Mouse (Mus musculus): ENCODE data around the gene Cd22. TPM values are rescaled to one million over a fixed set of nuclear protein-coding genes. Genes with fewer than 3 reads are reported as not detected.

Gene Cd22
- polyA plus RNA-seq, 1 experiment from 2014 or later, result 0.05 TPM

DNA sequence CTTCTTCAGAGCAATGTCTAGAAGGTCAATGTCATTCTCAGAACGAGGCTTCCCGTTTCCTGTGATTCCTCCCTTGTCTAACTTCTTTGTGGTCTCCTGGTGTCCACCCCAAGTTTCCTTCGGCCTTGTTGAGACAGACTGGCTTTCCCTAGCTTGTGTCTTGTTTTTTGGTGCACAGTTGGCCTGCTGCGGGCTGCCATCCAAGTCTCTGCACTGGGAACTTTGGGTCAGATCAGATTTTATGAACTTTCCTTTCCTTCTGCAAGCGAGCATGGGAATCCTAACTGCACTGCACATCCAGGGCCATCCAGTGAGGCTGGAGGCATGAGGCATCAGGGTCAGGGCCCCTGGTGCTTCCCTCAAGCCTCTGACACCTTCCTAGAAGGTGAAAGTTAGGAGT, 58.6 kb downstream of the Cd22 start:
- DNase-seq (ENCODE audit: low spot score) (no peak), ATAC-seq (ENCODE audit: insufficient read depth, low FRiP score, low TSS enrichment) (no peak)
- H3K4me1 ChIP-seq (ENCODE audit: control insufficient read depth, insufficient read depth, low read length), result no peaks in the 10 kb centered on the region
- H3K27me3 ChIP-seq (ENCODE audit: control insufficient read depth, insufficient read depth, low read length), result no peaks in the 10 kb centered on the region
- no peak overlapping the region for H3K9ac ChIP-seq (ENCODE audit: low read length)
- 76% methylated on average over 5 of the region's 5 CpGs for WGBS
- no peaks in the 10 kb centered on the region for H3K9me3 ChIP-seq (ENCODE audit: control insufficient read depth, low read length)
- H3K36me3 ChIP-seq (ENCODE audit: control insufficient read depth, insufficient read depth, low read length), result no peaks in the 10 kb centered on the region
- H3K4me3 ChIP-seq (ENCODE audit: low read depth, low read length), result no peak overlapping the region
- H3K4me2 ChIP-seq (ENCODE audit: low read depth), result no peak overlapping the region
- no peak overlapping the region for H3K27ac ChIP-seq (ENCODE audit: low read depth, low read length)

DNA sequence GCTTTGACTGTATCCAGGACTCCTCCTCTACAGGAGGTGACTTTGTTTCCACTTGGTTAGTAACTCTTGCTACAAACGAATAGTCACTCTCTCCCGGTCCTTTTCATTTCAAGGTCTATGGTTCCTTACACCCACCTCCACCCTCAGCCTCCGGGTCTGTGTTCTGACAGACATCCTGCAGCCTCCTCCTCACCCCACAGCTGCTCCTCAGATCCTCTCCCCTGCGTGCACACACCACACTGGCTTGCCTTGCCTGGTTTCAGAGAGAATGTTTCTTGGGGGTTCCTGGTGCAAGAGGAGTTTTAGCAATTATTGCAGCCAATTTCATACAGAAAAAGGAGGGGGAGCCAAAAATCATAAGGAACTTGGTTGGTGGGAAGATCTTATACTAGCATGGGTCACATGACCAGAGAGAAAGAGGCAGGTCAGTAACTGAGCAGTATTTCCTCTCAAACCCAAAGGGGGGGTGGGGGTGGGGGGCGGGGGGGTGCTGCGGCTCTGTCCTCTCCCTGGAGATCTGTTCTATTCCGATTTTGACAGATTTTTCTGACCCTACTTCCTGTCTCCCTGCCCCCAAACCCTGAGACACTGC, 59.2 kb downstream of the Cd22 start:
- Histone ChIP-seq H3K9me3 (ENCODE audit: control insufficient read depth, low read length) (no peaks in the 10 kb centered on the region), H3K4me3 (ENCODE audit: low read depth, low read length) (no peak overlapping the region), H3K9ac (ENCODE audit: low read length) (no peak overlapping the region), H3K36me3 (ENCODE audit: control insufficient read depth, insufficient read depth, low read length) (no peaks in the 10 kb centered on the region), H3K27me3 (ENCODE audit: control insufficient read depth, insufficient read depth, low read length) (no peaks in the 10 kb centered on the region), H3K27ac (ENCODE audit: low read depth, low read length) (no peak overlapping the region), H3K4me2 (ENCODE audit: low read depth) (no peak overlapping the region), H3K4me1 (ENCODE audit: control insufficient read depth, insufficient read depth, low read length) (no peaks in the 10 kb centered on the region)
- 71% methylated on average over 7 of the region's 7 CpGs for WGBS
- DNase-seq (ENCODE audit: low spot score), result no peak
- no peak for ATAC-seq (ENCODE audit: insufficient read depth, low FRiP score, low TSS enrichment)

DNA sequence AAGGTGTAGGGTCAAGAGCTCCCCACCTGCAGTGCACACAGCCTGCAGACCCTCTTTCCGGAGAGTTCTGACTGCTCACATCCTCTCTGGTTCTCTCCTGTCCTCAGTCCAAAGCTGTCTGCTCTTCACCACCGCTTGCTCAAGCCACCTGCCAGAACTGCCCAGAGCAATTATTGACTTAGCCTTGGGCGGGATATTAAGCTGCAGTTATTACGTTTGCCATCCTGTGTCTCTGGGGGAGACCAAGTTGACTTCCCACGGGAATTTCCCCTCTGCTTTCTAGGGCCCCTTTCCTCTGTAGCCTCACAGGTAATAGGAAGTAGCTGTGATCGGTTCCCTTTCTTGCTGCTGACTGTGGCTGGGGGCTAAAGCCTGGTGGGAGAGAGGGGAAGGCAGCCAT, 60.0 kb downstream of the Cd22 start:
- no peaks in the 10 kb centered on the region for H3K4me1 ChIP-seq (ENCODE audit: control insufficient read depth, insufficient read depth, low read length)
- no peaks in the 10 kb centered on the region for H3K27me3 ChIP-seq (ENCODE audit: control insufficient read depth, insufficient read depth, low read length)
- 73% methylated on average over 6 of the region's 6 CpGs for WGBS
- no peaks in the 10 kb centered on the region for H3K9me3 ChIP-seq (ENCODE audit: control insufficient read depth, low read length)
- no peak overlapping the region for H3K4me2 ChIP-seq (ENCODE audit: low read depth)
- no peak overlapping the region for H3K4me3 ChIP-seq (ENCODE audit: low read depth, low read length)
- ATAC-seq (ENCODE audit: insufficient read depth, low FRiP score, low TSS enrichment) (no peak), DNase-seq (ENCODE audit: low spot score) (no peak)
- no peak overlapping the region for H3K27ac ChIP-seq (ENCODE audit: low read depth, low read length)
- no peak overlapping the region for H3K9ac ChIP-seq (ENCODE audit: low read length)
- no peaks in the 10 kb centered on the region for H3K36me3 ChIP-seq (ENCODE audit: control insufficient read depth, insufficient read depth, low read length)

Other genes starting within 250 kb of the Cd22 start
- not detected in 2 replicates for gene Etv2, start 244.5 kb downstream of the Cd22 start, polyA plus RNA-seq (2014; fragmentation: Nextera tagmentation; extraction: Ambion mirVana)
- gene Rbm42, start 230.0 kb downstream of the Cd22 start, polyA plus RNA-seq (2014; fragmentation: Nextera tagmentation; extraction: Ambion mirVana), result 133 and 134 TPM in 2 replicates
- 49.4 and 57.7 TPM in 2 replicates for gene Haus5, start 215.3 kb downstream of the Cd22 start, polyA plus RNA-seq (2014; fragmentation: Nextera tagmentation; extraction: Ambion mirVana)
- not detected in 2 replicates for gene Pmis2, start 208.7 kb downstream of the Cd22 start, polyA plus RNA-seq (2014; fragmentation: Nextera tagmentation; extraction: Ambion mirVana)
- gene 2200002J24Rik, start 181.4 kb downstream of the Cd22 start, polyA plus RNA-seq (2014; fragmentation: Nextera tagmentation; extraction: Ambion mirVana), result 0.58 TPM in 1 of 2 replicates, not detected in the other
- 0.81 and 0.84 TPM in 2 replicates for gene Atp4a, start 168.1 kb downstream of the Cd22 start, polyA plus RNA-seq (2014; fragmentation: Nextera tagmentation; extraction: Ambion mirVana)
- 167 and 172 TPM in 2 replicates for gene Tmem147, start 150.8 kb downstream of the Cd22 start, polyA plus RNA-seq (2014; fragmentation: Nextera tagmentation; extraction: Ambion mirVana)
- 0.27 and 0.88 TPM in 2 replicates for gene Gapdhs, start 136.7 kb downstream of the Cd22 start, polyA plus RNA-seq (2014; fragmentation: Nextera tagmentation; extraction: Ambion mirVana)
- gene Sbsn, start 128.9 kb downstream of the Cd22 start, polyA plus RNA-seq (2014; fragmentation: Nextera tagmentation; extraction: Ambion mirVana), result 0.09 and 0.74 TPM in 2 replicates
- not detected in 2 replicates for gene Dmkn, start 116.6 kb downstream of the Cd22 start, polyA plus RNA-seq (2014; fragmentation: Nextera tagmentation; extraction: Ambion mirVana)
- not detected in 2 replicates for gene Krtdap, start 92.4 kb downstream of the Cd22 start, polyA plus RNA-seq (2014; fragmentation: Nextera tagmentation; extraction: Ambion mirVana)
- gene Ffar2, start 56.6 kb downstream of the Cd22 start, polyA plus RNA-seq (2014; fragmentation: Nextera tagmentation; extraction: Ambion mirVana), result not detected in 2 replicates
- gene Ffar3, start 24.2 kb downstream of the Cd22 start, polyA plus RNA-seq (2014; fragmentation: Nextera tagmentation; extraction: Ambion mirVana), result not detected in 2 replicates
- 0.05 TPM in 1 of 2 replicates, not detected in the other for gene Ffar1, start 18.8 kb downstream of the Cd22 start, polyA plus RNA-seq (2014; fragmentation: Nextera tagmentation; extraction: Ambion mirVana)
- 0.16 and 0.41 TPM in 2 replicates for gene Mag, start 34.5 kb upstream of the Cd22 start, polyA plus RNA-seq (2014; fragmentation: Nextera tagmentation; extraction: Ambion mirVana)
- not detected in 2 replicates for gene Hamp2, start 44.3 kb upstream of the Cd22 start, polyA plus RNA-seq (2014; fragmentation: Nextera tagmentation; extraction: Ambion mirVana)
- gene Hamp, start 63.7 kb upstream of the Cd22 start, polyA plus RNA-seq (2014; fragmentation: Nextera tagmentation; extraction: Ambion mirVana), result not detected in 2 replicates
- gene Usf2, start 76.5 kb upstream of the Cd22 start, polyA plus RNA-seq (2014; fragmentation: Nextera tagmentation; extraction: Ambion mirVana), result 27.9 and 28.1 TPM in 2 replicates
- gene Lsr, start 93.1 kb upstream of the Cd22 start, polyA plus RNA-seq (2014; fragmentation: Nextera tagmentation; extraction: Ambion mirVana), result 14.1 and 16.6 TPM in 2 replicates
- 0.32 and 0.93 TPM in 2 replicates for gene Fam187b, start 93.4 kb upstream of the Cd22 start, polyA plus RNA-seq (2014; fragmentation: Nextera tagmentation; extraction: Ambion mirVana)
- 16.2 and 17.3 TPM in 2 replicates for gene Fxyd5, start 162.1 kb upstream of the Cd22 start, polyA plus RNA-seq (2014; fragmentation: Nextera tagmentation; extraction: Ambion mirVana)
- gene Fxyd7, start 171.1 kb upstream of the Cd22 start, polyA plus RNA-seq (2014; fragmentation: Nextera tagmentation; extraction: Ambion mirVana), result 30.5 and 36.5 TPM in 2 replicates
- gene Fxyd1, start 176.9 kb upstream of the Cd22 start, polyA plus RNA-seq (2014; fragmentation: Nextera tagmentation; extraction: Ambion mirVana), result 17.0 and 21.8 TPM in 2 replicates
- 4.6 and 4.9 TPM in 2 replicates for gene Lgi4, start 179.0 kb upstream of the Cd22 start, polyA plus RNA-seq (2014; fragmentation: Nextera tagmentation; extraction: Ambion mirVana)
- 6.0 and 7.7 TPM in 2 replicates for gene Fxyd3, start 196.4 kb upstream of the Cd22 start, polyA plus RNA-seq (2014; fragmentation: Nextera tagmentation; extraction: Ambion mirVana)
- gene Hpn, start 234.9 kb upstream of the Cd22 start, polyA plus RNA-seq (2014; fragmentation: Nextera tagmentation; extraction: Ambion mirVana), result 1.6 TPM in 2 replicates
- gene Scn1b, start 246.7 kb upstream of the Cd22 start, polyA plus RNA-seq (2014; fragmentation: Nextera tagmentation; extraction: Ambion mirVana), result 0.65 and 0.94 TPM in 2 replicates

Data from neural tube, embryonic 11.5 days (tissue).